In genomic region chr17:27557927-27558661, GRCm38 (mm10) we compare ENCODE assay signal across 8 mouse cellular contexts. TPM values are rescaled to one million over a fixed set of nuclear protein-coding genes. Genes with fewer than 3 reads are reported as not detected.
DNase-seq lines count a peak whose midpoint lies in the region; ATAC-seq and TF ChIP-seq lines count a peak whose summit lies in the region.

No protein-coding gene starts in this region.

- no peak for TF ChIP-seq EP300 in liver, postnatal 0 days (IDR thresholded peaks at IDR 0.05; ENCODE audit: low read depth)

- H3K9me3 ChIP-seq in kidney, embryonic 14.5 days (ENCODE audit: control insufficient read depth, low read length): no peaks in the 10 kb centered on the region
- H3K9me3 ChIP-seq in forebrain, embryonic 14.5 days (replicated peaks; ENCODE audit: control insufficient read depth, low read length): no peaks in the 10 kb centered on the region
- no peaks in the 10 kb centered on the region for H3K9me3 ChIP-seq in liver, postnatal 0 days (ENCODE audit: low read length)

- peak overlapping the region; percentile 84 for H3K4me2 ChIP-seq in kidney, embryonic 14.5 days (replicated peaks; ENCODE audit: low read depth, low read length)
- H3K4me2 ChIP-seq in forebrain, embryonic 14.5 days (ENCODE audit: low read length): peak overlapping the region; percentile 90
- peak overlapping the region; percentile 96 for H3K4me2 ChIP-seq in liver, postnatal 0 days (ENCODE audit: low read depth, low read length)

- H3K27me3 ChIP-seq in kidney, embryonic 14.5 days (ENCODE audit: control insufficient read depth, insufficient read depth, low read length): no peaks in the 10 kb centered on the region
- H3K27me3 ChIP-seq in forebrain, embryonic 14.5 days (replicated peaks; ENCODE audit: control insufficient read depth, insufficient read depth, low read length): no peaks in the 10 kb centered on the region
- no peaks in the 10 kb centered on the region for H3K27me3 ChIP-seq in liver, postnatal 0 days (ENCODE audit: insufficient read depth, low read length)

- no peak for ATAC-seq in kidney, embryonic 14.5 days (ENCODE audit: low FRiP score, low TSS enrichment)
- ATAC-seq in forebrain, embryonic 14.5 days: no peak
- no peak for ATAC-seq in liver, postnatal 0 days

- H3K4me3 ChIP-seq in kidney, embryonic 14.5 days (ENCODE audit: low read length): peak overlapping the region; percentile 80
- peak overlapping the region; percentile 81 for H3K4me3 ChIP-seq in forebrain, embryonic 14.5 days (ENCODE audit: low read depth, low read length)
- H3K4me3 ChIP-seq in liver, postnatal 0 days (ENCODE audit: low read depth, low read length): peak overlapping the region; percentile 78

- 4% methylated on average over 14 of the region's 14 CpGs for WGBS in kidney, embryonic 14.5 days
- WGBS in forebrain, embryonic 14.5 days: 2% methylated on average over 14 of the region's 14 CpGs
- 7% methylated on average over 14 of the region's 14 CpGs for WGBS in liver, postnatal 0 days (ENCODE audit: insufficient replicate concordance)

- H3K9ac ChIP-seq in kidney, embryonic 14.5 days (ENCODE audit: low read depth, low read length): peak overlapping the region; percentile 92
- peak overlapping the region; percentile 91 for H3K9ac ChIP-seq in forebrain, embryonic 14.5 days (ENCODE audit: low read length)
- H3K9ac ChIP-seq in liver, postnatal 0 days (replicated peaks): peak overlapping the region; percentile 90

- H3K36me3 ChIP-seq in kidney, embryonic 14.5 days (ENCODE audit: control insufficient read depth, insufficient read depth, low read length): peaks cover 21% of the 10 kb centered on the region; the same call in 1 of the 2 replicates
- peaks cover 14% of the 10 kb centered on the region; the same call in 1 of the 2 replicates for H3K36me3 ChIP-seq in forebrain, embryonic 14.5 days (ENCODE audit: control insufficient read depth, insufficient read depth, low read length)
- H3K36me3 ChIP-seq in liver, postnatal 0 days (replicated peaks; ENCODE audit: insufficient read depth, low read length): peaks cover 22% of the 10 kb centered on the region

- no peak for DNase-seq in kidney, postnatal 25 days
- DNase-seq in NIH3T3 (ENCODE audit: low read depth): peak; percentile 33
- peak; percentile 78 for DNase-seq in forebrain, embryonic 14.5 days (ENCODE audit: low spot score)
- no peak for DNase-seq in liver, postnatal 0 days
- DNase-seq in right cerebral cortex, postnatal 4 days: no peak
- no peak for DNase-seq in adrenal gland, postnatal 14 days
- DNase-seq in kidney, postnatal 14 days: no peak

- peak overlapping the region; percentile 97; the same call in 1 of the 2 replicates for H3K27ac ChIP-seq in kidney, embryonic 14.5 days (ENCODE audit: low read depth, low read length)
- H3K27ac ChIP-seq in forebrain, embryonic 14.5 days (ENCODE audit: low read depth, low read length): peak overlapping the region; percentile 94
- 0 out of 2 replicates have a peak overlapping the region, but pooled peaks have one; percentile 25 for H3K27ac ChIP-seq in liver, postnatal 0 days (ENCODE audit: low read depth)

- peaks cover 25% of the 10 kb centered on the region for H3K4me1 ChIP-seq in kidney, embryonic 14.5 days (ENCODE audit: control insufficient read depth, insufficient read depth, low read length)
- peaks cover 18% of the 10 kb centered on the region for H3K4me1 ChIP-seq in forebrain, embryonic 14.5 days (ENCODE audit: control insufficient read depth, insufficient read depth, low read length)
- H3K4me1 ChIP-seq in liver, postnatal 0 days (ENCODE audit: insufficient read depth): peaks cover 42% of the 10 kb centered on the region

- no peak for TF ChIP-seq CTCF in liver, postnatal 0 days (IDR thresholded peaks at IDR 0.05; ENCODE audit: low read depth)

RNA-seq across cellular contexts. Expression of gene Hmga1, which starts 1.8 kb away (rescaled TPM):
- 351 and 355 TPM in 2 replicates for polyA plus RNA-seq in kidney, embryonic 14.5 days (2014; fragmentation: Nextera tagmentation; extraction: Ambion mirVana)
- polyA plus RNA-seq in forebrain, embryonic 14.5 days (2014; fragmentation: Nextera tagmentation; extraction: Ambion mirVana): 132 TPM in 2 replicates
- polyA plus RNA-seq in liver, postnatal 0 days (2015; fragmentation: Nextera tagmentation; extraction: Ambion mirVana): 64.0 and 64.9 TPM in 2 replicates
- total RNA-seq in adrenal gland, postnatal 14 days (2021): 17.4 and 27.0 TPM in 2 replicates

RNA-seq across cellular contexts. Expression of gene AI413582, which starts 7.5 kb away (rescaled TPM):
- 17.4 and 22.3 TPM in 2 replicates for polyA plus RNA-seq in kidney, embryonic 14.5 days (2014; fragmentation: Nextera tagmentation; extraction: Ambion mirVana)
- polyA plus RNA-seq in forebrain, embryonic 14.5 days (2014; fragmentation: Nextera tagmentation; extraction: Ambion mirVana): 44.6 and 46.2 TPM in 2 replicates
- polyA plus RNA-seq in liver, postnatal 0 days (2015; fragmentation: Nextera tagmentation; extraction: Ambion mirVana): 15.0 and 16.7 TPM in 2 replicates
- 10.9 and 19.7 TPM in 2 replicates for total RNA-seq in adrenal gland, postnatal 14 days (2021)

RNA-seq across cellular contexts. Expression of gene Grm4, which starts 36.9 kb away (rescaled TPM):
- polyA plus RNA-seq in kidney, embryonic 14.5 days (2014; fragmentation: Nextera tagmentation; extraction: Ambion mirVana): 0.50 and 1.6 TPM in 2 replicates
- polyA plus RNA-seq in forebrain, embryonic 14.5 days (2014; fragmentation: Nextera tagmentation; extraction: Ambion mirVana): 2.0 and 2.4 TPM in 2 replicates
- polyA plus RNA-seq in liver, postnatal 0 days (2015; fragmentation: Nextera tagmentation; extraction: Ambion mirVana): not detected in 2 replicates
- total RNA-seq in adrenal gland, postnatal 14 days (2021): 3.9 and 4.5 TPM in 2 replicates

Comparison
In these comparisons a context has a peak if more than half of its experiments do, and no peak if none do; other contexts are left out.
1. H3K27ac ChIP-seq: peak in every context shown above with its lines; median percentile 97 in kidney, embryonic 14.5 days; 94 in forebrain, embryonic 14.5 days; 25 in liver, postnatal 0 days.
2. DNase-seq: peak in NIH3T3 (single experiment) and forebrain, embryonic 14.5 days (single experiment); none in kidney, postnatal 25 days (0 of 2), liver, postnatal 0 days (single experiment), right cerebral cortex, postnatal 4 days (single experiment), adrenal gland, postnatal 14 days (single experiment) and kidney, postnatal 14 days (single experiment).
3. Peak in every context shown above with its lines, with median percentiles within 50 percentile points of each other: H3K4me2 ChIP-seq, H3K4me3 ChIP-seq and H3K9ac ChIP-seq.